Mouse (Mus musculus) cerebellum, adult 2 months (tissue): ENCODE measurements around the gene Cfap77. TPM values are rescaled to one million over a fixed set of nuclear protein-coding genes. Genes with fewer than 3 reads are reported as not detected.

ENCODE experiments used
- DNase-seq, 2 experiments: peaks; one replicate each; pipeline ENCODE4 v3.0.0; 2021
- H3K27ac ChIP-seq: fragments of 200-500 bp; 2 replicates; pipeline ENCODE4 v1.5.1; 2012; ENCODE audit warnings: low read length, control low read depth, inconsistent platforms; ENCODE audit not compliant: insufficient read depth
- H3K27me3 ChIP-seq: fragments of 200-500 bp; 2 replicates; pipeline ENCODE4 v1.6.1; 2012; ENCODE audit warnings: inconsistent platforms, mild to moderate bottlenecking, low read length, moderate library complexity; ENCODE audit not compliant: control insufficient read depth, insufficient read depth
- H3K4me1 ChIP-seq: fragments of 200-500 bp; 2 replicates; pipeline ENCODE4 v1.6.1; 2011; ENCODE audit warnings: low read length; ENCODE audit not compliant: control insufficient read depth, insufficient read depth
- H3K4me3 ChIP-seq: fragments of 200-500 bp; replicated peaks from 2 replicates; pipeline ENCODE3; 2011; ENCODE audit warnings: mild to moderate bottlenecking, low read depth, low read length, control low read depth; ENCODE audit not compliant: insufficient read depth
- CTCF ChIP-seq: fragments of 200-500 bp; IDR thresholded peaks from 2 replicates; pipeline ENCODE4 v1.5.1; 2011; ENCODE audit warnings: low read depth, mild to moderate bottlenecking, control low read depth, low read length, moderate library complexity, borderline replicate concordance; ENCODE audit not compliant: insufficient read depth
- POLR2A ChIP-seq: fragments of 200-500 bp; IDR thresholded peaks from 2 replicates; pipeline ENCODE4 v1.6.1; 2011; ENCODE audit warnings: low read length, control low read depth, borderline replicate concordance; ENCODE audit not compliant: insufficient read depth
- WGBS: fragments of 180-500 bp; shearing (Covaris S2); methylation state at CpG from one replicate; pipeline ENCODE4 v1.1.7; 2018; 5-methylcytosine and 5-hydroxymethylcytosine counted together
- polyA plus RNA-seq: library from polyadenylated mRNA; depleted of rRNA; stranded (reverse); fragments of >200 nt; gene quantifications from 2 replicates; pipeline ENCODE4 v1.2.3, GENCODE M21; 2012

Cfap77 gene
- polyA plus RNA-seq, 1 experiment: 0.41 TPM

DNA sequence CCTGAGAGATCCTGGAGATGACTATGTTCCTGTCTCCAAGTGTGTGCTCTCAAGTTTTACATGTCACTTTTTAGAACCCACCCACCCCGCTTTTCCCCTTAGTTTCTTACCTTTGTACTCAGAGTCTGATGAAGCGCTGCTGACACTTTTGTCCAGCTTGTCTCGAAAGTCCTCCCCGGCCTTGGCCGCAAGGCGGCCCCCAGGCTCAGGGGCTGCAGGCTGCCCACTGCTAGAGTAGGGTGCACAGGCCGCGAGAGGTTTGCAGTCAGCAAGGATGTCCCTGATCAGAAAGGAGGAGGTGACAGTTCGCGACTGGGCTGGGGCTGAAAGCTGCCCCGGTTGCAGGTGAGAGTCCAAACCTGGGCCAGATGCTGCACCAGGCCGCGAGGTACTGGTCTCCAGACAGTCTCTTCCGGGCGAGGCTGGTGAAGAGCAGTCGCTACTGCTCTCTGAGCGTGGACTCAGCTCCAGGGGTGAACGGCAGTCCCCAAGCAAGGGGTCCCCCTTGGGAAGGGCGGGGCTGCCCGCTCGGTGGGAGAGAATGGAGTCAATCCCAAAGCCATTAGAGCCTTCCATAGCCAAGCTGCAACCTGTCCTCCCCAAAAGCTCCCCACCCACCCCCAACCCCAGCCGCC, 139.6 kb downstream of the Cfap77 start:
- Histone ChIP-seq H3K27ac (no peak overlapping the region), H3K27me3 (no peaks in the 10 kb centered on the region), H3K4me3 (peak overlapping the region; percentile 73), H3K4me1 (peaks cover 6% of the 10 kb centered on the region)
- peak; percentile 25 to 49 for DNase-seq
- 15% methylated on average over 22 of the region's 22 CpGs for WGBS
- TF ChIP-seq POLR2A (no peak), CTCF (0 out of 2 replicates have a peak, but pooled peaks have one; percentile 10)

DNA sequence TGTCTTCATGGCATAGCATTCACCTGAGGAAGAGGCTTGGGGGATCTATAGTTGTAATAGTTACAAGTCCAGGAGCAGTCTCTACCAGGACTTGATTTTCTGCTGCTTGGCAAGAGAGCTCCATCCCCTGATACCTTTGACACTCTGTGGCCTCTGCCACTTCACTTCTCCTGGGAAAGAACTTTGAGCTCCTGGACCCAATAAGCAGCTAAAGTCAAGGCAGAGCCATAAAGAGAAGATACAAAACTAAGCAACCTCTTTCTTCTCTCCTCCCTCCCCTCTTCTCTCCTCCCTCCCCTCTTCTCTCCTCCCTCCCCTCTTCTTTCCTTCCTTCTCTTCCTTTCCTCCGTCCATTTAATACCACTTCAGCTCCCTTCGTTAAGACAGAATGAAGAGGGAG, 140.7 kb downstream of the Cfap77 start:
- H3K27me3 ChIP-seq: no peaks in the 10 kb centered on the region
- no peak overlapping the region for H3K27ac ChIP-seq
- no peak for DNase-seq
- peaks cover 6% of the 10 kb centered on the region for H3K4me1 ChIP-seq
- TF ChIP-seq CTCF: no peak
- TF ChIP-seq POLR2A: no peak
- 37% methylated on average over 2 of the region's 2 CpGs for WGBS
- no peak overlapping the region for H3K4me3 ChIP-seq

DNA sequence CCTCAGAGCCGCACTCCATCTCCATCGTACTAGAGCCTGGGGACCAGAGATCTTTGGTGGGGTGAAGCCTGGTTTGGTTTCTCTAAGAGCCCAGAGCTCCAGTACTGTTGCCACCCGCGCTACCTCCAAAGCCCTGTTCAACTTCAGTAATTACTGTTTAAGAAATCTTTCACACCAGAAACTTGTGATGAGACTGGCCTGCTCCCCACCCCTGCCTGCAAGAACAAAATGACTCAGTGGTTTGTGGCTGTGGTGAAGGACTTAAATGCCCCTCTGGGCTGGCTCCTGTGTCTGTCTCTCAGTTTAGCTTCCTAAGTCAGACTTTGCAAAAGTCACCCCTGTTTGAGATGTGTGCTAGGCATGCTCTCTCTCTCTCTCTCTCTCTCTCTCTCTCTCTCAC, 141.9 kb downstream of the Cfap77 start:
- H3K27me3 ChIP-seq: no peaks in the 10 kb centered on the region
- no peak for TF ChIP-seq CTCF
- TF ChIP-seq POLR2A: no peak
- no peak overlapping the region for H3K4me3 ChIP-seq
- H3K4me1 ChIP-seq: peaks cover 9% of the 10 kb centered on the region
- WGBS: 65% methylated on average over 4 of the region's 4 CpGs
- DNase-seq: no peak
- H3K27ac ChIP-seq: no peak overlapping the region

DNA sequence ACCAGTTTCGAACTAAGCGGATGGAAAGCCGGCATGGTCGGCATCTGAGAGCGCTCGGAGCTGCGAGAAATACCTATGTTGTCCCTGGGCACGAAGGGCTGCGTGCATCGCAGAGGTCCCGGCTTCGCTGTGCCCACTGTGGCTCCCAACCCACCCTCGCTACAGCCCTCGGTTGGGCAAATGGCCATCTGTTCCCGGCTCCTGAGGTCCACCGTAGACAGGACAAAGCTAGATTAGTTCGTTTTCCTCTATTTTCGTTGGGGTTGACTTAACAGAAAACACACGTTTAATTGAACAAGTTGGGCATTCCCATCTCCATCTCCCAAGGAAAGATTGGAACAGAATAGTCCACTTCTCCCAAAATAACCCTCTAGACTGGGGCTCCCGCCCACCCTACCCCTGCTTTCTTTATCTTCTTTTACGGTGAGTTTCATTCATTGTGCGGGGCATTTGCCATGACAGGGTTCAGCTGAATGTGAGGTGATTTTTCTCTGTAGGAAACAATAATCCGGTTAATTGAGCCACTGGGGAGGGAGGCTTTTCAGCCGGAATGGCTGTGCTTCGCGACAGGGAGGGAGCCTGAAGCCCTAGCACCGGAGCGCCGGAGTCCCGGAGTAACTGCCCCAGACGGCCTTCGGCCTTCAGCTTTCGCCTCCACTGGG, 142.7 kb downstream of the Cfap77 start:
- Histone ChIP-seq H3K27me3 (no peaks in the 10 kb centered on the region), H3K4me1 (peaks cover 6% of the 10 kb centered on the region; the same call in 1 of the 2 replicates), H3K27ac (no peak overlapping the region), H3K4me3 (peak overlapping the region; percentile 31)
- WGBS: 36% methylated on average over 33 of the region's 33 CpGs
- no peak for TF ChIP-seq CTCF
- TF ChIP-seq POLR2A: no peak
- peak in 1 of 2 experiments; percentile 43 for DNase-seq

DNA sequence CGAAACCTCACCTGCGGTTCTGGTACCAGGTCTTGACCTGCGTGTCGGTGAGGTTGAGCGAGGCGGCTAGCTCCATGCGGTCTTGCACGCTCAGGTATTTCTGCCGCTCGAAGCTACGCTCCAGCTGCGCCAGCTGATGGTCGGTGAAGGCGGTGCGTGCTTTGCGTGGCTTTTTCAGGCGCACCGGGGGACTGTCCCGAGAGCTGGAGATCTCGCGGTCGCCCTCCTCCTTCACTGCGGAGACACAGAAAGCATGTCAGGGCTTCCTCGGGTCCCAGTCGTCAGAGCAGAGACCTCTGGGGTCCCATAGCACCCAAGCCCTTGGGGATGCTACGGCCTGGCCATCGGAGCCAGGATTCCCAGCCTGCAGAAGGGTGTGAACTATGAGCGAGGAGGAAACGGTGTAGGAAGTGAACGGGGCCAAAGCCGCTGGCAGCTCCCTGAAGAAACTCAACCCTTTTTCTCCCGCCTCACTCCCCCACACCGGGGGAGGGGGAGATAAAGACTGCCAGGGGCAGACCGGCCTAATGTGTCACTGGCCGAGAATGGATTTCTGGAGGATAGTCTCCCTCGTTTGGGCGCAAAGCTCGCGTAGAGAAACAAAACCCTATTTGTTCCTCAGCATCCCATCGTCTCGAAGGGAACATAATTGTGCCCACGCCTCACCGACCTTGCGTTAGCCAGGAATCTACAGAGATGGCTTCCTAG, 143.4 kb downstream of the Cfap77 start:
- TF ChIP-seq CTCF: no peak
- no peak for TF ChIP-seq POLR2A
- Histone ChIP-seq H3K27me3 (no peaks in the 10 kb centered on the region), H3K4me1 (peaks cover 3% of the 10 kb centered on the region; the same call in 1 of the 2 replicates), H3K27ac (no peak overlapping the region), H3K4me3 (peak overlapping the region; percentile 31)
- DNase-seq: no peak
- WGBS: 30% methylated on average over 44 of the region's 44 CpGs

DNA sequence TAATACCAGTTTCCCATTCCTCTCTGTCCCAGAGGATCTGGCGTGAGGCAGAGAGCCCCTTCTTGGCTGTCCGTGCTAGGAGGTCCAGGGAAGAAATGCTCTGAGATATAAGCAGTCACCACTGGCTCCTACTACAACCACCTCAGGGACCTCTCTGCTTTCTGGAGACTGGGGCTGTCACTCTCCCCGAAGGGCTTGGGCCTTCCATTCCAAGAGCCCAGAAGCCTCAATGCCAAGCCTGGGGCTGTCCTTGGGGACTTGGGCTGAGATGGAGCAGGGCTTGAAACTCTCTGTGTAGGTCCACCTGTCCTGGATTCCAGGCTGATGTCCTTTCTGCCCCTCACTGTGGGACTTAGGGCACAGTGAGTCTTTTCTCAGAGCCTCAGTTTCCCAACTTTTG, 144.0 kb downstream of the Cfap77 start:
- H3K4me3 ChIP-seq: no peak overlapping the region
- WGBS: 68% methylated on average over 3 of the region's 3 CpGs
- no peak for DNase-seq
- TF ChIP-seq POLR2A (no peak), CTCF (no peak)
- H3K27ac ChIP-seq: no peak overlapping the region
- H3K4me1 ChIP-seq: peaks cover 3% of the 10 kb centered on the region; the same call in 1 of the 2 replicates
- no peaks in the 10 kb centered on the region for H3K27me3 ChIP-seq

DNA sequence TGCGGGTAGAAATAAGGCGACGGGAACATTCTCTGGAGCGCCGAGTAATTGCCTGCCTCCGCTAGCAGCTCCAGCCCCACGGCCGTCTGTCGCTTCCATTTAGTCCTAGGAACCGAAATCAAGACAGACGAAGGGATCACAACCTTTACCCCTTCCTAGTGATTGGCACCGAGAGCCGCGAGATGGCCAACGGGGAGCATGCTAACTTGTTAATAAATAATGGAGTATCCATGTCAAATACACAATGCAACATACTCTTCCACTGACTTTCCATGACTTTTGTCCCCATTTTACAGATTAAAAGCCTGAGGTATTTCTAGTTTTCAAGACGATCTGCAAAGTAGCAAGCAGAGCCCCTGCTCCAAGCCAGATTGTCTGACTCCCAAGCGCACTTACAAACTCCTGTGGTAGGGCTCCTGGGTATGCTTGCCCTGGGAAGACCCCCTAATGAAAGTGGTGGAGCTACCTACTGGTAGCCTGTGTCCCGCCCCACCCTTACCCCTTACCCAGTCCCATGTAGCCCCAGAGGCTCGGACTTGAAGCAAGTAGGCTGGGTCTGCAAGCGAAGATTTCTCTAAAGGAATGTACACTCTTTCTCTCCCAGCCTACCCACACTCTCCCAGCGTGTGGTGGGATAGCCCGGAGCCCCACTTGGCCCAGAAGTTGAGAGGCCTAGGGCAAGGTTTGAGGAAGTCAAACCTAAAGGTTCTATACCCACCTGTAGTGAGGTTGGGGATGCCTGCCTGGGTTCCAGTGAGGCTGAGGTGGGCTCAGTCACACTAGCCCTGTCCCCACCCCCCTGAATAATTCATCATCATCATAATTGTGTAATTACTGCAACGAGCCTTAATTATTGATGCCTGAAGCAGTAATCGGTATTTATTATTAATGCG, 144.8 kb downstream of the Cfap77 start:
- H3K4me3 ChIP-seq: no peak overlapping the region
- no peak overlapping the region for H3K27ac ChIP-seq
- H3K27me3 ChIP-seq: no peaks in the 10 kb centered on the region
- TF ChIP-seq POLR2A (no peak), CTCF (no peak)
- DNase-seq: no peak
- WGBS: 68% methylated on average over 25 of the region's 25 CpGs
- H3K4me1 ChIP-seq: peaks cover 3% of the 10 kb centered on the region; the same call in 1 of the 2 replicates
